Mouse (Mus musculus) hindbrain, postnatal 0 days (tissue): ENCODE measurements around the gene Ube2e1. TPM values are rescaled to one million over a fixed set of nuclear protein-coding genes. Genes with fewer than 3 reads are reported as not detected.

Experiments used
- ATAC-seq: fragments of 200-750 bp; cut with Nextera tagmentation; 2 replicates; pipeline ENCODE4 v1.8.0; 2017; ENCODE audit warnings: mild to moderate bottlenecking, moderate TSS enrichment, moderate library complexity
- DNase-seq: peaks from one replicate; pipeline ENCODE4 v3.0.0-alpha.2; 2015; ENCODE audit warnings: low spot score
- H3K27ac ChIP-seq: fragments of 300-500 bp; sonication (generic); 2 replicates; pipeline ENCODE4 v1.5.1; 2014; ENCODE audit warnings: mild to moderate bottlenecking
- H3K27me3 ChIP-seq: fragments of 300-500 bp; sonication (generic); 2 replicates; pipeline ENCODE4 v1.6.1; 2014; ENCODE audit warnings: low read length, mixed read lengths; ENCODE audit not compliant: insufficient read depth
- H3K36me3 ChIP-seq: fragments of 300-500 bp; sonication (generic); 2 replicates; pipeline ENCODE4 v1.6.1; 2014; ENCODE audit warnings: low read length, mixed read lengths; ENCODE audit not compliant: insufficient read depth
- H3K4me1 ChIP-seq: fragments of 300-500 bp; sonication (generic); 2 replicates; pipeline ENCODE4 v1.6.1; 2014; ENCODE audit warnings: antibody characterized with exemption, low read length, mixed read lengths; ENCODE audit not compliant: insufficient read depth
- H3K4me2 ChIP-seq: fragments of 300-500 bp; sonication (generic); 2 replicates; pipeline ENCODE4 v1.6.1; 2014; ENCODE audit warnings: low read depth, mild to moderate bottlenecking, low read length, moderate library complexity, mixed read lengths
- H3K4me3 ChIP-seq: fragments of 300-500 bp; sonication (generic); 2 replicates; pipeline ENCODE4 v1.5.1; 2014; ENCODE audit warnings: low read length
- H3K9ac ChIP-seq: fragments of 300-500 bp; sonication (generic); replicated peaks from 2 replicates; pipeline ENCODE4 v1.6.1; 2014; ENCODE audit warnings: mild to moderate bottlenecking, low read length, moderate library complexity, mixed read lengths
- H3K9me3 ChIP-seq: fragments of 300-500 bp; sonication (generic); 2 replicates; pipeline ENCODE4 v1.6.1; 2016; ENCODE audit warnings: low read length, mixed read lengths
- CTCF ChIP-seq: IDR thresholded peaks from 2 replicates; pipeline ENCODE4 v1.5.1; 2016; ENCODE audit warnings: antibody characterized with exemption, control low read depth, low read depth
- WGBS: fragments of 180-500 bp; shearing (Covaris S2); extraction: QIAGEN DNeasy Blood & Tissue Kit; methylation state at CpG from one replicate; pipeline ENCODE4 v1.1.7; 2014; 5-methylcytosine and 5-hydroxymethylcytosine counted together
- polyA plus RNA-seq: library from polyadenylated mRNA; unstranded; fragments of >200 nt; fragmentation: Nextera tagmentation; extraction: Ambion mirVana; gene quantifications from 2 replicates; pipeline ENCODE4 v1.2.1, GENCODE M21; 2015
- total RNA-seq: library from RNA; depleted of rRNA; stranded (reverse); fragments of >200 nt; gene quantifications from 2 replicates; pipeline ENCODE4 v1.2.3, GENCODE M21; 2014

Ube2e1 gene
- total and polyA plus RNA-seq, 2 experiments from 2014 or later: 33.5 to 157 TPM

- DNase-seq: no peak
- Histone ChIP-seq H3K9me3 (no peaks in the 10 kb centered on the region), H3K27me3 (no peaks in the 10 kb centered on the region), H3K27ac (no peak overlapping the region), H3K4me3 (no peak overlapping the region), H3K4me1 (no peaks in the 10 kb centered on the region), H3K36me3 (no peaks in the 10 kb centered on the region), H3K4me2 (no peak overlapping the region), H3K9ac (no peak overlapping the region)
- WGBS: 91% methylated on average over 2 of the region's 2 CpGs
- ATAC-seq: no peak
- peak; percentile 13; the same call in 1 of the 2 replicates for TF ChIP-seq CTCF
Measured at GRCm38 (mm10) chr14:18300676-18301075, 31.0 kb downstream of the Ube2e1 start.

- TF ChIP-seq CTCF: no peak
- H3K9ac ChIP-seq: no peak overlapping the region
- H3K9me3 ChIP-seq: no peaks in the 10 kb centered on the region
- no peaks in the 10 kb centered on the region for H3K4me1 ChIP-seq
- H3K4me2 ChIP-seq: no peak overlapping the region
- no peak overlapping the region for H3K27ac ChIP-seq
- DNase-seq: no peak
- no peak overlapping the region for H3K4me3 ChIP-seq
- 91% methylated on average over 2 of the region's 2 CpGs for WGBS
- ATAC-seq: no peak
- H3K27me3 ChIP-seq: no peaks in the 10 kb centered on the region
- no peaks in the 10 kb centered on the region for H3K36me3 ChIP-seq
Measured at GRCm38 (mm10) chr14:18298874-18299273, 32.8 kb downstream of the Ube2e1 start.

GRCm38 (mm10) chr14:18297441-18297840, 34.2 kb downstream of the Ube2e1 start:
- Histone ChIP-seq H3K4me1 (no peaks in the 10 kb centered on the region), H3K4me2 (no peak overlapping the region), H3K27ac (no peak overlapping the region), H3K4me3 (no peak overlapping the region), H3K9ac (no peak overlapping the region), H3K27me3 (no peaks in the 10 kb centered on the region), H3K9me3 (no peaks in the 10 kb centered on the region), H3K36me3 (no peaks in the 10 kb centered on the region)
- 92% methylated on average over 2 of the region's 2 CpGs for WGBS
- DNase-seq (no peak), ATAC-seq (no peak)
- TF ChIP-seq CTCF: no peak

GRCm38 (mm10) chr14:18292578-18292977, 39.1 kb downstream of the Ube2e1 start:
- H3K4me3 ChIP-seq: no peak overlapping the region
- DNase-seq: no peak
- H3K27ac ChIP-seq: no peak overlapping the region
- no peak overlapping the region for H3K9ac ChIP-seq
- no peak for ATAC-seq
- H3K4me1 ChIP-seq: no peaks in the 10 kb centered on the region
- WGBS: 86% methylated on average over 3 of the region's 3 CpGs
- no peaks in the 10 kb centered on the region for H3K36me3 ChIP-seq
- no peaks in the 10 kb centered on the region for H3K27me3 ChIP-seq
- no peak overlapping the region for H3K4me2 ChIP-seq
- H3K9me3 ChIP-seq: no peaks in the 10 kb centered on the region
- TF ChIP-seq CTCF: no peak

GRCm38 (mm10) chr14:18292111-18292510, 39.5 kb downstream of the Ube2e1 start:
- no peaks in the 10 kb centered on the region for H3K36me3 ChIP-seq
- no peaks in the 10 kb centered on the region for H3K27me3 ChIP-seq
- no peaks in the 10 kb centered on the region for H3K4me1 ChIP-seq
- no peak overlapping the region for H3K4me3 ChIP-seq
- no peaks in the 10 kb centered on the region for H3K9me3 ChIP-seq
- DNase-seq: no peak
- no peak overlapping the region for H3K4me2 ChIP-seq
- no peak overlapping the region for H3K9ac ChIP-seq
- no peak for ATAC-seq
- no peak overlapping the region for H3K27ac ChIP-seq
- WGBS: 90% methylated on average over 3 of the region's 3 CpGs
- TF ChIP-seq CTCF: no peak

GRCm38 (mm10) chr14:18287391-18287790, 44.3 kb downstream of the Ube2e1 start:
- Histone ChIP-seq H3K9ac (no peak overlapping the region), H3K4me1 (no peaks in the 10 kb centered on the region), H3K4me3 (no peak overlapping the region), H3K27me3 (no peaks in the 10 kb centered on the region), H3K36me3 (peaks cover 5% of the 10 kb centered on the region; the same call in 1 of the 2 replicates), H3K4me2 (no peak overlapping the region), H3K27ac (no peak overlapping the region), H3K9me3 (no peaks in the 10 kb centered on the region)
- no peak for DNase-seq
- no peak for TF ChIP-seq CTCF
- ATAC-seq: no peak
- WGBS: 82% methylated on average over 2 of the region's 2 CpGs

GRCm38 (mm10) chr14:18286441-18286840, 45.2 kb downstream of the Ube2e1 start:
- Histone ChIP-seq H3K27me3 (no peaks in the 10 kb centered on the region), H3K27ac (no peak overlapping the region), H3K9ac (no peak overlapping the region), H3K9me3 (no peaks in the 10 kb centered on the region), H3K4me2 (no peak overlapping the region), H3K4me3 (no peak overlapping the region), H3K36me3 (peaks cover 5% of the 10 kb centered on the region; the same call in 1 of the 2 replicates), H3K4me1 (no peaks in the 10 kb centered on the region)
- DNase-seq (no peak), ATAC-seq (no peak)
- TF ChIP-seq CTCF: no peak
- WGBS: 89% methylated on average over 2 of the region's 2 CpGs
